Mouse (Mus musculus): ENCODE measurements at regions not wholly inside any gene's neighbourhood (a gene's known extent, or its start where the extent isn't known, plus 50 kb on each side); places are given as distances from the start of the nearest gene placed in this dataset.
A peak's percentile ranks its signal among the peaks of the same experiment; 100 is the strongest.

DNA sequence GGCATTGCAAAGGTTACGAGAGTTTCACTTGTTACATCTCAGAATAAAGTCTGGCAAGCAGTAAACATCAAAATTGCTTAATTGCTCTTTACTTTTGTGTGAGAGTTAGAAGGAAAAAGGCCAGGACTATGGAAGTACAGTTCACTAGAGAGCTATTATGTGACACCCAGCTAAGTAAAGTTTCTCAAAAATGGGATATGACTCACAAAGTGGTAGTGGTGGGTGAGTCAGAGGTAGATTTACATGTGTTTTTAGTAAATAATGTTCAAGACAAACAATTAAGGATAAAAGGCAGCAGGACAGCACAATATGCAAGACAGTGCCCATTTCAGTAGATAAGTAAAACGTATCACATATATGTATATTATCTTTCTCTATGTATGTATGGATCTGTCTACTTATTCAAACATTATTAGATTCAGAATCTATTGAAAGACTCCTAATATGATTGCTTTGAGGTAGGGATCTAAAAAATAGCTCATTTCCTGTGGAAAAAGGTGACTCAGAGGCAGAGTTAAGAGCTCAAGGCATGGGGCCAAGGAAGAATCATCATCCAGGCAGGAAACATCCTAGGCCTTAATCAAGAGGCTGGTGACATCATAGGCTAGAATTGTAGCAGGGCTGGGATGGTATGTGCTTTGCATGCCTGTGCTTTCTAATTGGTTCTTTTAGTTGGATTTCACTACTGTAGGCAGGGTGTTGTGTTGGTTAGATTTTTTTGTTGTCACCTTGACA lies 211.2 kb downstream of the C1d start:
- no peaks in the 10 kb centered on the region for H3K9me3 ChIP-seq
- H3K27me3 ChIP-seq, result no peaks in the 10 kb centered on the region
- no peak overlapping the region for H3K27ac ChIP-seq
- H3K4me1 ChIP-seq, result no peaks in the 10 kb centered on the region
- no peak overlapping the region for H3K9ac ChIP-seq
- no peaks in the 10 kb centered on the region for H3K36me3 ChIP-seq
- no peak overlapping the region for H3K4me2 ChIP-seq
- no peak overlapping the region for H3K4me3 ChIP-seq
- 83% methylated on average over 2 of the region's 2 CpGs for WGBS
- ATAC-seq (ENCODE audit: borderline replicate concordance, extremely low read depth, low FRiP score, low TSS enrichment), result no peak

DNA sequence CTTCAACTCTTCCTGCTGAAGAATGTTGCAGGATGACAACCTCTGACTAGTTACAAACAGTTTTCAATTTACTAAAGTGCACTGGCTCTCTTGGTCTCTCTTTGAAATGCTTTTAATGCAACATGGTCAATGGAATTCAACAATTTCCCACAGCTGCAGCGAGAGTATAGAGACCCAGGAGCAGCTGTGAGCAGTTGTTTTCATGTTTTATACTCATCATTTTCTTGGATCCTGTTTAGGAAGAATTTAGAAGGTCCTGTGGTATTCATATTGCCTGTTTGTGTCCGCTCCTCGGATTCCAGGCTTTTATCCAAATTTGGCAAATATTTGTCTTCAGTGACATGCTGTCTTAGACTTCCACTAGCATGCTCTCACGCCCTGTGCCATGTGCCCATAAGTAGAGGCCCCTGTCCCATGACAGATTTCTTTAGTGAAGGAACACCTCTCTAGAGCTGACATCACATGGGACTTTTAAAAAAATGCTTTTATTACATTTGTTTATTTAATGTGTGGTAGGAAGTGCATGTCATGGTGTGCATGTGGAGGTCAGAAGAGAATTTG lies 224.1 kb downstream of the C1d start:
- Histone ChIP-seq H3K27me3 (no peaks in the 10 kb centered on the region), H3K9me3 (no peaks in the 10 kb centered on the region), H3K4me3 (no peak overlapping the region), H3K27ac (peak overlapping the region; percentile 69), H3K4me2 (no peak overlapping the region), H3K9ac (no peak overlapping the region), H3K36me3 (no peaks in the 10 kb centered on the region), H3K4me1 (no peaks in the 10 kb centered on the region)
- peak; percentile 92 for ATAC-seq (ENCODE audit: borderline replicate concordance, extremely low read depth, low FRiP score, low TSS enrichment)
- 17% methylated on average over 4 of the region's 4 CpGs for WGBS

DNA sequence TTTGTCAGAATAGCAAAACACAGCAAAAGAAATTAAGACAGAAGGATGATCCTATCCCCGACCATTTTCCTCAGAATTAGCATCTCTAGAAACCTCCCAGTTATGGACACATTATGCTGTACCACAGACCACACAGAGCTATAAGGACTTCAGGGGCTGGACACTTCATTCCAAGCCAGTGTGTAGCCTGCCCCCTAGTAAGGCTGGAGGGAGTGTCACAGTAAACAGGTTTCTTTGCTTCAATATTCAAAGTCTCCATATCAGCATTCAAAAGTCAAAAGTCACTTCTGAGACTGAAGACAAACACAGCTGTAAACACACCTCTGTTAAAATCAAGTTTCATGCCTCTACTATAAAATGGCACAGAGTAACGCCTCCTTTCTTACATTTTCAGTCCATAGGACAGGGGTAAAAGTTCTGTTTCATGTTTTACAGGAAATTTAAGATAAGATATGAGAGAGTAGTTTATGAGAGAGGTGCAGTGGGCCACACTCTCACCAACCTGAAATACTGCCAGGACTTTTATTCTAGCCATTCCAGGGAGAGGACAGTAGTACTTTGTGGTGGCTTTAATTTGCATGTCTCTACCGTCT lies 226.6 kb downstream of the C1d start:
- WGBS, result 70% methylated on average over 3 of the region's 3 CpGs
- no peaks in the 10 kb centered on the region for H3K9me3 ChIP-seq

DNA sequence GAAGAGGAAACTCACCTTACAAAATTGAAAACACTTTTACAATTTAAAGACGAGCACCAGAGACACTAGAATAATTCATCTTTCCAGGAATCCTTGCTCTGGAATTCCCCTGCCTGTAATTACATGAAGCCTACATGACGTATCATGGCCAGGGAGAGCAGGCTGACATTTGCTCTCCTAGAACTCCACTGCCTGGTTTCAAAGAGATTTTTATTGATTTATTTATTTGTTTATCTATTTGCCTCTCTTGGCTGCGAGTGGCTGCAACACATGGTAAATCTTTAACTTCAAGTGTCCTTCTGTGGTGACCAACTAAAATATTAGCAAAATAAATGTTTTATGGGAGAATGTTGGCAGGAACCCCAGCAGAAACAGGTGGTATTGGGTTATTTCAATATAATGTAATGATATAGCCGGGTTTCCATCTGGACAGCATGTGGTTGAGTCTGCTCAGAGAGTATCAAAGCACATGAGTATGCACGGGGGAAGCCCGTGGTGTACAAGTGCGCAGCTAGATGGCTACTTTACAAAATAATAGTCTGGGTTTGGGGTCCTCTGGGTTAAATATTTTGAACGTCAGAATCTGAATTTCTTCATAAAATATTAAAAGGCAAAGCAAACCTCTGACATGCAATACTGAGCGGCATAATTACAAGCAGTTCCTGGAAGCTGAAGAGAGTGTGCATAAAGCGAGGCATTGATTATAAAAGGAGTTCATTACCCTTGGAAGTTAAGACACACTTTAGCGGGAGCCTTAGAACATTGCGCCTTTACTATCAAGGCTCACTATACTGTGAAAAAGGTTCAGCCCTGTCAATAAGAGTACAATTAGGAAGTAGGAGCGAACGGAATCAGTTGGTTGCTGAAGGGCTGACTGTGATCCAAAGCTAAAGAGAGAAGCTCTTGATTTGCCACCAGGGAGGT lies 244.0 kb downstream of the C1d start:
- 70% methylated on average over 14 of the region's 14 CpGs for WGBS
- H3K27ac ChIP-seq, result no peak overlapping the region
- no peak overlapping the region for H3K9ac ChIP-seq
- H3K4me3 ChIP-seq, result no peak overlapping the region
- H3K9me3 ChIP-seq, result no peaks in the 10 kb centered on the region
- H3K27me3 ChIP-seq, result no peaks in the 10 kb centered on the region
- H3K4me2 ChIP-seq, result no peak overlapping the region
- no peaks in the 10 kb centered on the region for H3K4me1 ChIP-seq
- H3K36me3 ChIP-seq, result no peaks in the 10 kb centered on the region
- no peak for ATAC-seq (ENCODE audit: borderline replicate concordance, extremely low read depth, low FRiP score, low TSS enrichment)

More for the DNA sequence above, 226.6 kb downstream of the C1d start:
- Histone ChIP-seq H3K27me3 (no peaks in the 10 kb centered on the region), H3K4me1 (no peaks in the 10 kb centered on the region), H3K4me2 (no peak overlapping the region), H3K9ac (no peak overlapping the region), H3K27ac (no peak overlapping the region), H3K36me3 (no peaks in the 10 kb centered on the region), H3K4me3 (no peak overlapping the region)
- no peak for ATAC-seq (ENCODE audit: borderline replicate concordance, extremely low read depth, low FRiP score, low TSS enrichment)

DNA sequence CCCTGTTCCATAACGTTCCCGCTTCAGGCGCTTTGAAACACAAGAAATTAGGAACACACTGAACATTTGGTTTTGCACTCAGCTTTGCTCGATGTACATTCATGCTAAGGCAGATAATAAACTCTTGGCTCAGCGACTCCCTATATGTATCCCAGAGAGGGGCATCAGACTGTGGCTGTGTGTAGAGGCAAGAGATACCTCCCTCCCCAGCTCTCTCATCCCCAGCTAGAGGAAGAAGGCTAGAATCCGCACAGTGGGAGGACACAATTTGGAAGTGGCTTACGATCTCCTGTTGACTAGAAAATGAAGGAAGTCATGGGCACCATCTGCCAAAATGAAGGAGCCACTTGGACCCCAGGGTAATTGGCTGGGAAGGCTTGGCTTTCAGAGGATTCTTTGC lies 244.7 kb downstream of the C1d start:
- ATAC-seq (ENCODE audit: borderline replicate concordance, extremely low read depth, low FRiP score, low TSS enrichment), result no peak

DNA sequence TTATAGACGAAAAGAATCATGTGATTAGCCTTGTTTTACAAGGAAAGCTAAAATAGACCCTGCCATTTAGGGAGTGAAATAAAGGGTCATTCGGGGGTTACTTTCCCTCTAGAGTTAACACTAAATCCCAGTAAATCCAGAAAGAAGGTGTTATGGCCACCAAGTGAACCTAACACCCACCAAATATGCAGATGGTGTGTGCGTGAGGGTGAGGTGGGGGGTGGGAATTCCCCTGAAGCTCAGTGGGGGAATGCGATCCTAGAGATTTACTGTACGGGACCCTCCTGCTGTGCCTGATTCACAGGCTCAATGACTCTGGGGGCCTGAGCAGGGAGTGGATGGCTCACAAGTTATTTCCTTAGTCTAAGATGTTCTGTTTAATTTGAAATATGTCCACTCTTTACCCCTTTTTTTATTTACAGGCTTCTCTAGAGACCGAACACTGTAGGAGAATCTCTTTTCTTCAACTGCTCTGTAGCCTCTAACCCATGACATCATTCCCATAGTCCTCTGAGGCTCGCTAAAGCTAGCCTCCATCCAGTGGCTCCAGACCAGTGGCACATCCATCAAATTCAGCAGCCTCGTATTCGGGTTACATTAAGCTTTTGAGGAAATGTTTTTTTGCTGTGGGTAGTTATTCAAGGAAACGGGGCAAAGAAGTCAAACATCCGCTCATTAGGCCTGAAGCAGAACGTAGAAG lies 265.0 kb downstream of the C1d start:
- 67% methylated on average over 12 of the region's 12 CpGs for WGBS
- Histone ChIP-seq H3K27me3 (no peaks in the 10 kb centered on the region), H3K4me1 (no peaks in the 10 kb centered on the region), H3K9me3 (no peaks in the 10 kb centered on the region), H3K27ac (no peak overlapping the region), H3K4me2 (no peak overlapping the region), H3K36me3 (no peaks in the 10 kb centered on the region), H3K9ac (no peak overlapping the region), H3K4me3 (no peak overlapping the region)
- ATAC-seq (ENCODE audit: borderline replicate concordance, extremely low read depth, low FRiP score, low TSS enrichment), result no peak

More for the DNA sequence above, 244.7 kb downstream of the C1d start:
- Histone ChIP-seq H3K36me3 (no peaks in the 10 kb centered on the region), H3K9me3 (no peaks in the 10 kb centered on the region), H3K27ac (no peak overlapping the region), H3K4me2 (no peak overlapping the region), H3K9ac (no peak overlapping the region), H3K4me1 (no peaks in the 10 kb centered on the region), H3K27me3 (no peaks in the 10 kb centered on the region), H3K4me3 (no peak overlapping the region)
- WGBS, result 87% methylated on average over 7 of the region's 7 CpGs

DNA sequence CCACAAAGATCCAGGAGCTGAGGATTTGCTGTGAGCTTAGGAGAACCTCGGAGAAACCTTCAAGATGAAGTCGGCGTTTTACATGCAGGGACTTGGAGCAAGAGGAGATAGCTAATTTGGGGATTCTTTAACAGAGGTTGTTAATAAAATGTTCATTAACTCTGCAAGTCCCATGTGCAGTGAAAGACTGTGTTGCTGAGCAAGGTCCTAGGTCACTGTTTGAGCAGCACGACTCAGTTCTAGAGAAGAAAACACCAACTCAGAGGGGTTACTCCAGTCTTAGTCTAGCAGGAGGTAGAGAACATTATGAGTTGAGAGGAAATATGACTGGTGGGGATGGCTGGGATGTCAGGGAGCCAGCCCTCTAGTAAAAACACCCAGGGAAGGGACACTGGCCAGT lies 265.9 kb downstream of the C1d start:
- WGBS, result 86% methylated on average over 4 of the region's 4 CpGs
- Histone ChIP-seq H3K4me1 (no peaks in the 10 kb centered on the region), H3K36me3 (no peaks in the 10 kb centered on the region), H3K27me3 (no peaks in the 10 kb centered on the region), H3K27ac (no peak overlapping the region), H3K4me2 (no peak overlapping the region), H3K9me3 (no peaks in the 10 kb centered on the region), H3K9ac (no peak overlapping the region), H3K4me3 (no peak overlapping the region)
- ATAC-seq (ENCODE audit: borderline replicate concordance, extremely low read depth, low FRiP score, low TSS enrichment), result no peak

DNA sequence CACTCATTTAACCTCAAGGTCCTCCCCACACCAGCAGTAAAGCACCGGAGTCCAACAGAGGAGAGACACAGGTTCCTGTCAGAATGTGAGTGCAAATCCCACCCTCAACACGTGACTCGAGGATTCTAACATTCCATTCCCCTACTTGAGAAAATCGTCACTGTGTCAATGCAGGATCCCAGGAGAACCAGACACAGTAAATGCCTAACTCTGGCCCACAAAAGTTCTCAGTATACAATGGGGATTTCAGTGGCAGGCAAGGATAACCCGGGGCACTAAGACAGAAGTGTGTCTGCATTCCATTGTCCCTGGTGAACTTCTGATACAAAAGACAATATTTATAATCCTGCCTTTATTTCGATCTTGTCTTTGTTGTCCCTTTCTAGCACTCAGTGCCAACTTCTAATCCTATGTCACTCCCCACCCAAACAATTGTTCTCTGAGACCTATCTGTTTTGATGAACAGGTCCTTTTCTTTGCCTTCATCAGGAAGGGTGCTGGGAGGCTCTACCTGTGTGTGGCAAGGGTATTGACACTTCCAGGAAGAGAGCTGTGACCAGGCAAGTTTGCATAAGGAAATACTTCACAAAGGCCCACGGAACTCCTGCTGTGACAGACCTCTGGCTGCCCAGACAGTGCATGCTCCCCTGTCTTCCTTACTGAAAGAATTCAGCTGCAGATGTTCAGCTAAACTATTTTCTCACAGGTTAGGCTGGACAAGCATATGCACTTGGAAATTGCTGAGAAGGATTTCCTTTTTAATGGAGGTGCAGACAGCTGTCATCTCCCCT lies 267.8 kb downstream of the C1d start:
- WGBS, result 44% methylated on average over 7 of the region's 7 CpGs

DNA sequence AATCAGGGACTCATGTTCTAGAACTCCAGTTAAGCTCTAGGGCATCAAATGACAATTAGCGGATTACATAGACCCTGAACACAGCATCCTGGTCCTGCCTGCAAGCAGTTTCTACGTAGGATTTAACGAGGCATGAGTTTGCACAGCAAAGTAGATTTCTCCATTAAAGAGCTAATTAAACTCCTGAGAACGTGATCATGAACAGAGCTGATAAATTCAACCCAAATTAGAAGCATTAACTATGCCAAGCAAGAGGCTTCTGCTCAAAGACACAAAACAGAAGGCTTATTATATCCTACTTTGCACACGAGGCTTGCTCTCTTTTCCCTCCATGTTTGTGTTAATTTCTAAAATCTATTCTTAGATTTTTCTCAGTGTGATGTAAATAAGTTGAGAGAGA lies 269.1 kb downstream of the C1d start:
- H3K4me3 ChIP-seq, result no peak overlapping the region
- no peaks in the 10 kb centered on the region for H3K27me3 ChIP-seq
- H3K9ac ChIP-seq, result no peak overlapping the region
- 71% methylated on average over 5 of the region's 5 CpGs for WGBS
- ATAC-seq (ENCODE audit: borderline replicate concordance, extremely low read depth, low FRiP score, low TSS enrichment), result no peak
- H3K36me3 ChIP-seq, result no peaks in the 10 kb centered on the region
- no peak overlapping the region for H3K4me2 ChIP-seq
- no peaks in the 10 kb centered on the region for H3K4me1 ChIP-seq
- no peak overlapping the region for H3K27ac ChIP-seq
- H3K9me3 ChIP-seq, result no peaks in the 10 kb centered on the region

More for the DNA sequence above, 267.8 kb downstream of the C1d start:
- Histone ChIP-seq H3K27me3 (no peaks in the 10 kb centered on the region), H3K36me3 (no peaks in the 10 kb centered on the region), H3K4me3 (no peak overlapping the region), H3K9ac (no peak overlapping the region), H3K4me1 (no peaks in the 10 kb centered on the region), H3K9me3 (no peaks in the 10 kb centered on the region), H3K27ac (no peak overlapping the region), H3K4me2 (no peak overlapping the region)
- no peak for ATAC-seq (ENCODE audit: borderline replicate concordance, extremely low read depth, low FRiP score, low TSS enrichment)

DNA sequence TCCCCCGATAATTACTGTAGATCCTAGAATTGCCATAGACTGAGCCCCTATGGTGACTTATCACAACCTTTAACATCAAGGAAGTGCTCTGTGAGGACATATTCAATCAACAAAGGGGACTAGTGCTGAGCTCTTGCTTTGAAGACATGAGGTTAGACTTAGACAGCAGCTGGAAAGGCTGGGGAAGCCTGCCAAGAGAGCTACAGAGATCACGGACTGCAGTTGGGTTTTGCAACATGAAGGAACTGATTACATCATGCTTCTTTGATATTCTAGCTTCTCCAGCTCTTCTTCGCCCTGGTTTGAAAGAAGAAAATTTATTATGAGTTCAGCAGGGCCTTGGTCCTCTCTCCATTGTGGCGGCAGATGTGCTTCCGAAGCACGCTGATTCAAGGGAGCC lies 271.2 kb downstream of the C1d start:
- Histone ChIP-seq H3K4me1 (peaks cover under 1% of the 10 kb centered on the region; the same call in 1 of the 2 replicates), H3K27me3 (no peaks in the 10 kb centered on the region), H3K4me3 (no peak overlapping the region), H3K27ac (peak overlapping the region; percentile 44), H3K36me3 (no peaks in the 10 kb centered on the region), H3K9ac (no peak overlapping the region), H3K9me3 (no peaks in the 10 kb centered on the region), H3K4me2 (no peak overlapping the region)
- 59% methylated on average over 6 of the region's 6 CpGs for WGBS
- ATAC-seq (ENCODE audit: borderline replicate concordance, extremely low read depth, low FRiP score, low TSS enrichment), result peak; percentile 83

DNA sequence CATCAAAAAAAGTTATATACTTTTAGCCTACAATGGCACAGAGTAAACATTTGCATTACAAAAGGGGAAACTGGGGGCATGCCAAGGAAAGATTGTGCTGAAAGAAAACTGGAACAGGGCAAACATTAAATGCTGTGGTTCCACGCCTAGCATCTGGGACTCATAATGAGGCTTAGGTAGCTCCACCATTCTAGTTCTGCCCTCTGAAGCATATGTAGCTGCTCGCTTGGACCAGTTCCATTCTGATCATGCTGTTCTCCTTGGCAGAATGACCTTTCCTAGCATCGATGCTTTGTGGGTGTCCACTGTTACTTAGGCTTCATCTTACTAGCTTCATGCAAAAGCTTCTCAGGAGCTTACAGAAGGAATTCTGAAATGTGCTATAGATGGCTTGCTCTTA lies 276.3 kb downstream of the C1d start:
- Histone ChIP-seq H3K36me3 (no peaks in the 10 kb centered on the region), H3K27me3 (no peaks in the 10 kb centered on the region), H3K9ac (no peak overlapping the region), H3K4me1 (peaks cover 5% of the 10 kb centered on the region; the same call in 1 of the 2 replicates), H3K4me3 (no peak overlapping the region), H3K9me3 (no peaks in the 10 kb centered on the region), H3K27ac (no peak overlapping the region), H3K4me2 (no peak overlapping the region)
- 67% methylated on average over 3 of the region's 3 CpGs for WGBS
- no peak for ATAC-seq (ENCODE audit: borderline replicate concordance, extremely low read depth, low FRiP score, low TSS enrichment)

Data from lung, embryonic 15.5 days (tissue).